ENCODE assay signal across 14 mouse cellular contexts in the genomic region with DNA sequence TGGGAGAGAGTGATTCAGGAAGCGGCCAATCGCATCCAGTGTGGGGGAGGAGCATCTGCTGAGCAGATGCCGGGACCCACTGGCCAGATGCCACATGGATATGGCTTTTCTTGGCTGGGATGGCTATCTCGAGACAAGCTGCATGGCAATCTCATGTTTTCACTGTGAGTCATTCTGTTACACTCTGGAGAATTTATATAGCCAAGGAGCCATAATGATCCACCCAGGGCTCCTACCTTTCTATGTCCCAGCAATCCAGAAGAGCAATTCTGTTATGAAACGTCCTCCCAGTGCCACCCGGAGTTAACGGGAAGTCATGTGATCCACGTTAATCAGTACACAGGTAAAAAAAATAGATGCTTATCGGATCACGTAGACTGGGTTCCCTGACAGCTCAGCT.
DNase-seq lines count a peak whose midpoint lies in the region; ATAC-seq and TF ChIP-seq lines count a peak whose summit lies in the region.
"Had no signal": no experiment of that assay in that cellular context is flagged by ENCODE, and none has a peak within 500 bp of the region (broad histone marks: within the 10 kb centered on the region; RNA-seq: fewer than 3 reads in every experiment).

No protein-coding gene starts in this region.

- H3K4me1 ChIP-seq in forebrain, embryonic 14.5 days (ENCODE audit: control insufficient read depth, insufficient read depth, low read length), result no peaks in the 10 kb centered on the region
- peaks cover 6% of the 10 kb centered on the region for H3K4me1 ChIP-seq in forebrain, embryonic 10.5 days
- H3K4me1 ChIP-seq in limb, embryonic 14.5 days (ENCODE audit: control insufficient read depth, insufficient read depth, low read length), result no peaks in the 10 kb centered on the region
- no peaks in the 10 kb centered on the region for H3K4me1 ChIP-seq in limb, embryonic 10.5 days
- peaks cover 10% of the 10 kb centered on the region for H3K4me1 ChIP-seq in hindbrain, embryonic 12.5 days
- H3K4me1 ChIP-seq: limb, embryonic 12.5 days had no signal

- no peak overlapping the region for H3K4me3 ChIP-seq in forebrain, embryonic 14.5 days (ENCODE audit: low read depth, low read length)
- no peak overlapping the region for H3K4me3 ChIP-seq in forebrain, embryonic 10.5 days
- H3K4me3 ChIP-seq in limb, embryonic 14.5 days (replicated peaks; ENCODE audit: low read length), result no peak overlapping the region
- no peak overlapping the region for H3K4me3 ChIP-seq in limb, embryonic 10.5 days
- no peak overlapping the region for H3K4me3 ChIP-seq in hindbrain, embryonic 12.5 days
- H3K4me3 ChIP-seq: limb, embryonic 12.5 days; midbrain, embryonic 12.5 days had no signal

- no peaks in the 10 kb centered on the region for H3K36me3 ChIP-seq in forebrain, embryonic 14.5 days (ENCODE audit: control insufficient read depth, insufficient read depth, low read length)
- H3K36me3 ChIP-seq in forebrain, embryonic 10.5 days (replicated peaks), result no peaks in the 10 kb centered on the region
- no peaks in the 10 kb centered on the region for H3K36me3 ChIP-seq in limb, embryonic 14.5 days (ENCODE audit: control insufficient read depth, insufficient read depth, low read length)
- H3K36me3 ChIP-seq in limb, embryonic 10.5 days, result no peaks in the 10 kb centered on the region
- H3K36me3 ChIP-seq in hindbrain, embryonic 12.5 days, result no peaks in the 10 kb centered on the region
- H3K36me3 ChIP-seq: limb, embryonic 12.5 days; midbrain, embryonic 12.5 days had no signal

- H3K9me3 ChIP-seq in forebrain, embryonic 14.5 days (replicated peaks; ENCODE audit: control insufficient read depth, low read length), result no peaks in the 10 kb centered on the region
- no peaks in the 10 kb centered on the region for H3K9me3 ChIP-seq in forebrain, embryonic 10.5 days
- H3K9me3 ChIP-seq in limb, embryonic 14.5 days (ENCODE audit: control insufficient read depth, low read length), result no peaks in the 10 kb centered on the region
- no peaks in the 10 kb centered on the region for H3K9me3 ChIP-seq in limb, embryonic 10.5 days (replicated peaks)
- no peaks in the 10 kb centered on the region for H3K9me3 ChIP-seq in hindbrain, embryonic 12.5 days (replicated peaks)
- H3K9me3 ChIP-seq: limb, embryonic 12.5 days; midbrain, embryonic 12.5 days had no signal

- H3K27me3 ChIP-seq in forebrain, embryonic 14.5 days (replicated peaks; ENCODE audit: control insufficient read depth, insufficient read depth, low read length), result no peaks in the 10 kb centered on the region
- H3K27me3 ChIP-seq in forebrain, embryonic 10.5 days (ENCODE audit: poor library complexity, severe bottlenecking), result no peaks in the 10 kb centered on the region
- H3K27me3 ChIP-seq in limb, embryonic 14.5 days (ENCODE audit: control insufficient read depth, insufficient read depth, low read length), result no peaks in the 10 kb centered on the region
- H3K27me3 ChIP-seq in limb, embryonic 10.5 days (ENCODE audit: low read depth, poor library complexity, severe bottlenecking), result no peaks in the 10 kb centered on the region
- no peaks in the 10 kb centered on the region; the same call in 1 of the 2 replicates for H3K27me3 ChIP-seq in hindbrain, embryonic 12.5 days
- H3K27me3 ChIP-seq: limb, embryonic 12.5 days; midbrain, embryonic 12.5 days had no signal

- H3K27ac ChIP-seq in forebrain, embryonic 14.5 days (ENCODE audit: low read depth, low read length), result no peak overlapping the region
- H3K27ac ChIP-seq in forebrain, embryonic 10.5 days, result no peak overlapping the region
- H3K27ac ChIP-seq in limb, embryonic 14.5 days (replicated peaks; ENCODE audit: low read depth, low read length), result no peak overlapping the region
- no peak overlapping the region for H3K27ac ChIP-seq in limb, embryonic 10.5 days
- no peak overlapping the region for H3K27ac ChIP-seq in hindbrain, embryonic 12.5 days
- H3K27ac ChIP-seq: limb, embryonic 12.5 days; midbrain, embryonic 12.5 days had no signal

- H3K4me2 ChIP-seq in forebrain, embryonic 14.5 days (ENCODE audit: low read length), result no peak overlapping the region
- no peak overlapping the region for H3K4me2 ChIP-seq in limb, embryonic 14.5 days (replicated peaks; ENCODE audit: low read depth, low read length, severe bottlenecking)
- no peak overlapping the region for H3K4me2 ChIP-seq in hindbrain, embryonic 12.5 days (replicated peaks)
- H3K4me2 ChIP-seq: limb, embryonic 12.5 days; midbrain, embryonic 12.5 days had no signal

- TF ChIP-seq POLR2A in limb, embryonic 14.5 days (IDR thresholded peaks at IDR 0.05; ENCODE audit: borderline replicate concordance, extremely low read depth, insufficient read depth, insufficient read length), result no peak

- 93% methylated on average over 10 of the region's 10 CpGs for WGBS in forebrain, embryonic 14.5 days
- 90% methylated on average over 10 of the region's 10 CpGs for WGBS in forebrain, embryonic 10.5 days
- 77% methylated on average over 10 of the region's 10 CpGs for WGBS in limb, embryonic 14.5 days
- WGBS in limb, embryonic 10.5 days, result 89% methylated on average over 10 of the region's 10 CpGs
- 35% methylated on average over 10 of the region's 10 CpGs for WGBS in large intestine, adult 2 months
- 89% methylated on average over 10 of the region's 10 CpGs for WGBS in hindbrain, embryonic 12.5 days

- no peak overlapping the region for H3K9ac ChIP-seq in forebrain, embryonic 14.5 days (ENCODE audit: low read length)
- no peak overlapping the region for H3K9ac ChIP-seq in limb, embryonic 14.5 days (ENCODE audit: low read depth, low read length, severe bottlenecking)
- H3K9ac ChIP-seq in hindbrain, embryonic 12.5 days, result no peak overlapping the region
- H3K9ac ChIP-seq: limb, embryonic 12.5 days; midbrain, embryonic 12.5 days had no signal

- peak; percentile 22 for DNase-seq in forebrain, embryonic 14.5 days (ENCODE audit: low spot score)
- DNase-seq in forebrain, embryonic 10.5 days (ENCODE audit: extremely low spot score, low spot score), result no peak
- peak; percentile 49 for DNase-seq in limb, embryonic 14.5 days (ENCODE audit: low spot score)
- no peak for DNase-seq in limb, embryonic 10.5 days (ENCODE audit: low spot score)
- DNase-seq in large intestine, adult 2 months (ENCODE audit: low read depth, low spot score), result peak; percentile 94
- peak; percentile 52 for DNase-seq in right cerebral cortex, postnatal 25 days
- no peak for DNase-seq in adrenal gland, postnatal 10 days
- DNase-seq: adrenal gland, postnatal 36 days; cerebellum, adult 11 months; lung, adult 18-20 months; lung, postnatal 4 days had no signal

- no peak for ATAC-seq in forebrain, embryonic 14.5 days
- ATAC-seq in limb, embryonic 14.5 days (ENCODE audit: low FRiP score, low read depth), result no peak
- ATAC-seq in hindbrain, embryonic 12.5 days (ENCODE audit: low FRiP score), result no peak

Comparison
In these comparisons a context has a peak if more than half of its experiments do, and no peak if none do; other contexts are left out.
1. DNase-seq: peak in forebrain, embryonic 14.5 days (single experiment), limb, embryonic 14.5 days (single experiment), large intestine, adult 2 months (single experiment) and right cerebral cortex, postnatal 25 days (single experiment); none in forebrain, embryonic 10.5 days (single experiment), limb, embryonic 10.5 days (single experiment) and adrenal gland, postnatal 10 days (single experiment).